Mouse (Mus musculus): ENCODE results near the gene Gm10220.
"Not testable (repeated sequence)": the region's sequence is repeated elsewhere in the genome, so short reads cannot be mapped to it uniquely, and the experiment has no call there.

Gene Gm10220

DNA sequence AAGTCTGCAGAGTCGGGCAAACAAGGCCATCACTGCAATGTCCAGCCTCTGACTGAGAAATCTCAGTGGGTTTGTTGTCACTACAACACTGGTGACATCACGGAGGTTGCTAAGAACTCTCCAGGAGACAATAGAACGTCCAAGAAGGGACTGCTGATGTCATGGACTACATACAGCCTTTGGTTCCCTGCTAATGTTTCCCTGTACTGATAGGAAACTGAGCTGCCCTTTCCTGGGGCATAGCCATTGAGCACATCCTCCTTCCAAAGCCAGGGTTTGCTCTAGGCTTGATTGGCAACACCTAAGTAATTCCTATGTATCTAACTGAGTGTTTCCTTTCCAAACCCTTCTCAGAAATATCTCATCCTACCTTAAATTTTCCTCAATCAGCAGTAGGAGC is at the start of gene Gm10220:
Gm10220 (minus strand) TSS at position 101 of the 400 bp plus-strand sequence.
- in situ Hi-C loops (cut with MboI; ENCODE audit: unreplicated experiment in 2 of 2): not testable (repeated sequence)

DNA sequence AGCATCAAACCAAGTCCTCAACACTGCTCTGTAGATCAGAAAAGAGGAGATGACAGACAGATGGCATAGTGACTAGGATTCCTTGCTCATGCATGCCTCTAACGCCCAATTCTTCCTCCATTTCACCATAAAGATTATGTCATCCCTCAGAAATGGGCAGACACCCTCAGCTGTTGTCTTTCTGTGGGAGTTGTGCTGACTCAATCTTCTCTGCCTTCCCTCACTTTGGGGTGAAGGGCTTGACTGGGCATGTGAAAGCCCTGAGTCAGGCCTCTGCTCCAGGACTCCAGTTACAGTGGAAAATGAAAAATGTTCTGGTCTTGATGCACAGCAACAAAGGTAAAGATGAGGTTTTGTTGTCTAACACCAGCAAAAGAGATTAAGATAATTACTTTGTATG is 48.6 kb upstream of the Gm10220 start:
- in situ Hi-C loops (cut with MboI; ENCODE audit: unreplicated experiment in 2 of 2): no loop called here

DNA sequence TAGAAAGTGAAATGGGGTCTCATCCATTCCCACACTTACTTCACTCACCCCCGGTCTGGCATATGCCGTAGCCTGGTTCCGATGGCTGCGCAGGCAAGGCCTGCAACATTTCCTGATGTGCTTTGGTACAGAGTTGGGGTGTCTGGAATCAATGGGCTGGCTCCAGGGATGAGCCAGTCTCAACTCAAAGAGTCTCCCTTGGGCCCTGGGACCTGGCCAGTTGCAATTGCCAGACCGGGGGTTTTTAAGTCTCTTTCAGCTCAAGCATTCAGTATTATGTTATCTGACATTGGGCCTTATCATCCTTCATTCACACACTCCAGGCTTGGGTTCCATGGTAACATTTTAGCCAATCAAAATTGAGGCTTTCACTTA is 44.6 kb upstream of the Gm10220 start:
- in situ Hi-C loops (cut with MboI; ENCODE audit: unreplicated experiment in 2 of 2): no loop called here

DNA sequence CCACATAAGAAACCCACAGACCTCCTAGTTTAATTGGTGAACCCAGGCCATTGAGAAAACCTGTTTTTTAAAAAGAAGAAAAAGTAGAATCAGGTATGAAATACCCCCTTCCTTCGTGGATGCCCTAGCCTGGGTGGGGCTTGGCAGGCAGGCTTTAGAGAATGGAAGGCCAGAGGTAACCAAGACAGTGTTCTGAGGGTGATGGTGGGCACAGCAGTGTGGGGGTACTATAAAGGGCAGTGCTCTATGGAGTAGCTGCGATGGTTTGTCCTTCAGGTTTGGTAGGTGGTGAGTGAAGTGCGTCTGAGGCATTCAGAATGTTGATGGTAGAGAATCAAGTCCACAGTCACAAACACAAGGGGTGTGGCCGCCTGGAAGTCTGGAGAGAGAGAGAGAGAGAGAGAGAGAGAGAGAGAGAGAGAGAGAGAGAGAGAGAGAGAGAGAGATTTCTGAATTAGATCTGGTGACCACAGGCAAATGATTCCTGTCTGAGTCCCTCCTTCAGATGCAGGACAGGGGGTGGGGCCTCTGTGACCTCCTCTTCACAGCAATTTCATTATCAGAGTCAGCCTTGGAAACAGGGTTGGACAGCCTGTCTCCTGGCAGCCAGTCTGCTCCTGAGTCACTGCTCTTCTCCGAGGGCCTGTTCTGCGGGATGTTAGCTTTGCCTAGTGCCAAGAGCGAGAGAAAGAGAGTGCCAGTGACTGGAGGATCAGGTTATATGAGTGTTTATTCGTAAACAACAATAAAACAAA is 44.0 kb upstream of the Gm10220 start:
- in situ Hi-C loops (cut with MboI; ENCODE audit: unreplicated experiment in 2 of 2): no loop called here

DNA sequence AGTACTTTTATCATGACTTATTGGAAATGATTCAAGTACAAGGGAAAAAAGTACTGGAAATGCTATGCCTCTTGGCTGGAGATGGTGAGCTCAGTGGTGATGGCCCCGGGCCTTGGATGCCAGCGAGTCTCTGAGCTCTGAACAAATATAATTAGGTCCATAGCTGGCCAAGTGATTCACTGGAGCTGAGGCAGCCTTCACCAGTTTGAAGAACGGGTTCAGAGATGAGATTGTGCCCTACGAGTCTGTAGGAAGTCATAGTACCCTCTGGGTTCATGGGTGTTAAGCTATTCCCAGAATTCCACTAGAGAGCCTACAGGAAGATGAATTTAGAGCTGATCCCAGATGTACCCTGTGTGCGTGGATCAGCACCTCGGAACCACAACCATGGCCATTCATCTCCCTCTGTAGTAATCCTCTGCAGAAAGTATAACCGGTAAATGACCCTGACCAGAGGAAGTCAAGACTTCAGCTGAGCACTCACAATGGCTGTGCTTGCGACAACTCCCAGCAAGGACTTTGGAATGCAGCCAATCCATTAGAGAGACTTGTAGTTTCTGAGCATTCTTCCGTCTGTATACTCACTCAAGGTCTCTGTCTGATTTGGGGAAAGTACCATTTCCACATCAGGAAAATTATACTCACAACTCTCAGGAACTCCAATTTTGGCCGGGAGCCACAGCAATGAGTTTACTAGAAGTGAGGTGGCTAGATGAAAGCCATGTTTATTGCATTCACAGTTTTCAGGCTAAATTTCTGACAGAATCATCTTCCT is 36.4 kb upstream of the Gm10220 start:
- in situ Hi-C loops (cut with MboI; ENCODE audit: unreplicated experiment in 2 of 2): no loop called here

DNA sequence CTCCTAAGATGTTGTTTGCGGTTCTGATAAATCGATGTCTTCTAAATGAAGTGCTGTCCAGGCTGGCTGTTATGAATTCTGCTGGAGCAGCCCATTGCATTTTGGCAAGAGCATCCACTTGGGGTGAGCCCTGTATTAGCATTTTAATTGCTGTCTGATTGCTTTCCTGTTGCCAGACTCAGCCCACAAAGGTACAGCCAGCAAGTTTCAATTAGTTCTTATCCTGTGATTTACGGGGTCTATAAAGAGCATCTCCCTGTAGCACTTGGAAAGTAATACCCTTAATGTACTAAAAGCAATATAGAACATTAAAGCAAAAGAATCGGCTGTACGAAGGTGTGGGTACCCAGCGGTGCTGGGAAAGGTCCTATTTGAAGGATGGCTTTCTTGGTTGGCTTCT is 21.7 kb upstream of the Gm10220 start:
- in situ Hi-C loops (cut with MboI; ENCODE audit: unreplicated experiment in 2 of 2): no loop called here

DNA sequence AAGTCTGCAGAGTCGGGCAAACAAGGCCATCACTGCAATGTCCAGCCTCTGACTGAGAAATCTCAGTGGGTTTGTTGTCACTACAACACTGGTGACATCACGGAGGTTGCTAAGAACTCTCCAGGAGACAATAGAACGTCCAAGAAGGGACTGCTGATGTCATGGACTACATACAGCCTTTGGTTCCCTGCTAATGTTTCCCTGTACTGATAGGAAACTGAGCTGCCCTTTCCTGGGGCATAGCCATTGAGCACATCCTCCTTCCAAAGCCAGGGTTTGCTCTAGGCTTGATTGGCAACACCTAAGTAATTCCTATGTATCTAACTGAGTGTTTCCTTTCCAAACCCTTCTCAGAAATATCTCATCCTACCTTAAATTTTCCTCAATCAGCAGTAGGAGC is 16.0 kb downstream of the Gm10220 start, which contains the start of gene 5031410I06Rik:
5031410I06Rik (minus strand) TSS at position 101 of the 400 bp plus-strand sequence.
- in situ Hi-C loops (cut with MboI; ENCODE audit: unreplicated experiment in 2 of 2): not testable (repeated sequence)

DNA sequence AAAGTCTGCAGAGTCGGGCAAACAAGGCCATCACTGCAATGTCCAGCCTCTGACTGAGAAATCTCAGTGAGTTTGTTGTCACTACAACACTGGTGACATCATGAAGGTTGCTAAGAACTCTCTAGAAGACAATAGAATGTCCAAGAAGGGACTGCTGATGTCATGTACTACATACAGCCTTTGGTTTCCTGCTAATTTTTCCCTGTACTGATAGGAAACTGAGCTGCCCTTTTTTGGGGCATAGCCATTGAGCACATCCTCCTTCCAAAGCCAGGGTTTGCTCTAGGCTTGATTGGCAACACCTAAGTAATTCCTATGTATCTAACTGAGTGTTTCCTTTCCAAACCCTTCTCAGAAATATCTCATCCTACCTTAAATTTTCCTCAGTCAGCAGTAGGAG is 32.0 kb downstream of the Gm10220 start, which contains the start of gene Gm10471:
Gm10471 (minus strand) TSS at position 101 of the 400 bp plus-strand sequence.
- in situ Hi-C loops (cut with MboI; ENCODE audit: unreplicated experiment in 2 of 2): not testable (repeated sequence)

DNA sequence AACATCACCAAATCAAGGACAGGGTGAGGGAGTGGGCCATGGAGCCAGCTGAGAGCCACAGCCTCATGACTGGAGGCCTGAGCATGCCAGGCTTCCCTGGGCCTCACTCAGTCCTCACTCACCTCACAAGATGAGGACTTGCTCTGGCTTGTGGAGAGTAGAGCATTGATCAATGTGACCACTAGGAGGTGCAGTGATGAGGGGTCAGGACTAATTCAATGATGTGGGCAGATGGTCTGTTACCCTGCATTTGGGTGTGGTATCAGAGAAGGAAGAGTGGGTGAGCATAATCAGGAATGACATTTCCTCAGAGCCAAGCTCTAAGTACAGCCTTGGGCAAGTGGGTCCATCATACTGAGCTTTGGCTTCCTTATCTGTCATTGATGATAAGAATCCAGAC is 42.2 kb downstream of the Gm10220 start:
- in situ Hi-C loops (cut with MboI; ENCODE audit: unreplicated experiment in 2 of 2): not testable (repeated sequence)

DNA sequence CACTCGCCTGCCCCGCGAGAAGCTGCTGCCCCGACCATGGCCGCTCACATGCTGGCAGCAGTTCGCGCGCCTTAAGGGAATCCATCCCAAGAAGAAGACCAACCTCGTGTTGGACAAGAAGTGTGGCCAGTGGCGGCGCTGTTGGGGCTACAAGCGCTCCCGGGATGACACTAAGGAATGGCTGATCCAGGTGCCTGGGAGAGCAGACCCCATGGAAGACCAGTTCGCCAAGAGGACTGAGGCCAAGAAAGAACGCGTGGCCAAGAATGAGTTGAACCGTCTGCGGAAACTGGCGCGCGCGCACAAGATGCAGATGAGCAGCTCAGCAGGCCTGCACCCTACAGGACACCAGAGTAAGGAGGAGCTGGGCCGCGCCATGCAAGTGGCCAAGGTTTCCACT is 50.5 kb downstream of the Gm10220 start:
- in situ Hi-C loops (cut with MboI; ENCODE audit: unreplicated experiment in 2 of 2): no loop called here
